Mouse (Mus musculus) MEL (cell line): ENCODE results near the gene Hrh1.

Experiments
- CHD1 ChIP-seq: IDR thresholded peaks from 2 replicates; pipeline ENCODE4 v1.6.1; 2012; ENCODE audit warnings: low read depth, mild to moderate bottlenecking, inconsistent platforms, low read length, improper control_type of control experiment
- CTCF ChIP-seq, 3 experiments: IDR thresholded peaks in 2 of 3; conservative IDR thresholded peaks in 1 of 3; 2 replicates each; pipeline ENCODE4 v1.5.1; 2011 to 2012; ENCODE audit warnings: low read length in 3 of 3, low read depth in 2 of 3, mild to moderate bottlenecking in 2 of 3, improper control_type of control experiment in 1 of 3, inconsistent platforms in 1 of 3, mixed read lengths in 1 of 3, moderate library complexity in 1 of 3; ENCODE audit not compliant: control insufficient read depth in 1 of 3, insufficient read depth in 1 of 3, poor library complexity in 1 of 3, severe bottlenecking in 1 of 3
- EP300 ChIP-seq, 2 experiments: IDR thresholded peaks; 2 replicates each; pipeline ENCODE4 v1.6.1; 2011; ENCODE audit warnings: improper control_type of control experiment in 2 of 2, low read length in 2 of 2, low read depth in 1 of 2, mild to moderate bottlenecking in 1 of 2
- ETS1 ChIP-seq: IDR thresholded peaks from 2 replicates; pipeline ENCODE4 v1.6.1; 2012; ENCODE audit warnings: low read depth, mild to moderate bottlenecking, inconsistent platforms, low read length, improper control_type of control experiment, moderate library complexity
- GABPA ChIP-seq: IDR thresholded peaks from 2 replicates; pipeline ENCODE4 v1.6.1; 2012; ENCODE audit warnings: low read depth, mild to moderate bottlenecking, inconsistent platforms, low read length, improper control_type of control experiment, moderate library complexity
- GATA1 ChIP-seq: IDR thresholded peaks from 2 replicates; pipeline ENCODE4 v1.6.1; 2011; ENCODE audit warnings: low read depth, low read length, improper control_type of control experiment
- MAX ChIP-seq: IDR thresholded peaks from 2 replicates; pipeline ENCODE4 v1.6.1; 2011; ENCODE audit warnings: low read length, improper control_type of control experiment
- MYB ChIP-seq: IDR thresholded peaks from 2 replicates; pipeline ENCODE4 v1.6.1; 2011; ENCODE audit warnings: mild to moderate bottlenecking, low read depth, low read length, improper control_type of control experiment
- POLR2A ChIP-seq, 2 experiments: IDR thresholded peaks; 2 replicates each; pipeline ENCODE4 v1.6.1; 2011 to 2012; ENCODE audit warnings: low read length in 2 of 2, mild to moderate bottlenecking in 2 of 2, control low read depth in 1 of 2, improper control_type of control experiment in 1 of 2, low read depth in 1 of 2, moderate library complexity in 1 of 2; ENCODE audit not compliant: control insufficient read depth in 1 of 2, insufficient read depth in 1 of 2, poor library complexity in 1 of 2
- TBP ChIP-seq: IDR thresholded peaks from 2 replicates; pipeline ENCODE4 v1.8.0; 2011; ENCODE audit warnings: low read depth, low read length, improper control_type of control experiment
- USF1 ChIP-seq: IDR thresholded peaks from 2 replicates; pipeline ENCODE4 v1.6.1; 2014; ENCODE audit warnings: low read depth, mild to moderate bottlenecking, inconsistent platforms, low read length, improper control_type of control experiment, moderate library complexity
- ZC3H11A ChIP-seq: IDR thresholded peaks from 2 replicates; pipeline ENCODE4 v1.6.1; 2012; ENCODE audit warnings: low read depth, mild to moderate bottlenecking, inconsistent platforms, low read length, improper control_type of control experiment

- TF ChIP-seq CTCF (IDR thresholded peaks at IDR 0.05 in 2 of 3, conservative IDR thresholded peaks at IDR 0.05 in 1 of 3; ENCODE audit: control insufficient read depth in 1 of 3, insufficient read depth in 1 of 3, low read depth in 2 of 3, low read length in 3 of 3, poor library complexity in 1 of 3, severe bottlenecking in 1 of 3) (no peak), MAX (no peak), MYB (no peak), CHD1 (no peak), TBP (no peak), ZC3H11A (no peak), EP300 (IDR thresholded peaks at IDR 0.05; ENCODE audit: low read depth in 1 of 2, low read length in 2 of 2) (no peak), ETS1 (no peak), USF1 (no peak), GABPA (no peak), GATA1 (no peak), POLR2A (IDR thresholded peaks at IDR 0.05; ENCODE audit: control insufficient read depth in 1 of 2, insufficient read depth in 1 of 2, low read depth in 1 of 2, low read length in 2 of 2, poor library complexity in 1 of 2) (no peak)
These were observed 23.3 kb downstream of the Hrh1 start for GRCm38 (mm10) chr6:114421061-114421460.
